Mouse (Mus musculus): Measurements from ENCODE around the gene Spib. TPM values are rescaled to one million over a fixed set of nuclear protein-coding genes. Genes with fewer than 3 reads are reported as not detected.

Spib gene
- total RNA-seq, 2 experiments from 2014 or later: 0.20 TPM; not detected in 1

- no peak for TF ChIP-seq CTCF (IDR thresholded peaks at IDR 0.05)
- Histone ChIP-seq H3K4me3 (no peak overlapping the region), H3K27ac (no peak overlapping the region)
- no peak for DNase-seq (ENCODE audit: extremely low spot score in 1 of 2, low spot score in 2 of 2)
- intact Hi-C loops (cut with DNase I): no loop called here
These were observed 2.4 kb upstream of the Spib start for GRCm38 (mm10) chr7:44534242-44534641.

DNA sequence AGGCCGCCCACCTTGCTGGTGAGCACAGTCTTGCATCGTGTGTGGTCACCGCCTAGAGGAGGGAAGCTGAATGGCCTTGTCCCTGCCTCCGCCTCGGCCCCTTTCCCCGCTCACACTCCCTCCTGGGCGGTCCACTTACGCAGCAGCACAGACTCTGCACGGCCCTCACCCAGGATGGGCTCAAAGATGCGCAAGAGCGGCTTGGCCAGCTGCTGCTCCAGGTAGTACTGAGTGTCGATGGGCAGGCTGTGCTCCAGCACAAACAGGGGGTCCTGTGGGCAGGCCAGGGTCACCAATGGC is 1.8 kb upstream of the Spib start:
- DNase-seq (ENCODE audit: extremely low spot score in 1 of 2, low spot score in 2 of 2): no peak
- intact Hi-C loops (cut with DNase I): no loop called here
- no peak for TF ChIP-seq CTCF (IDR thresholded peaks at IDR 0.05)

DNA sequence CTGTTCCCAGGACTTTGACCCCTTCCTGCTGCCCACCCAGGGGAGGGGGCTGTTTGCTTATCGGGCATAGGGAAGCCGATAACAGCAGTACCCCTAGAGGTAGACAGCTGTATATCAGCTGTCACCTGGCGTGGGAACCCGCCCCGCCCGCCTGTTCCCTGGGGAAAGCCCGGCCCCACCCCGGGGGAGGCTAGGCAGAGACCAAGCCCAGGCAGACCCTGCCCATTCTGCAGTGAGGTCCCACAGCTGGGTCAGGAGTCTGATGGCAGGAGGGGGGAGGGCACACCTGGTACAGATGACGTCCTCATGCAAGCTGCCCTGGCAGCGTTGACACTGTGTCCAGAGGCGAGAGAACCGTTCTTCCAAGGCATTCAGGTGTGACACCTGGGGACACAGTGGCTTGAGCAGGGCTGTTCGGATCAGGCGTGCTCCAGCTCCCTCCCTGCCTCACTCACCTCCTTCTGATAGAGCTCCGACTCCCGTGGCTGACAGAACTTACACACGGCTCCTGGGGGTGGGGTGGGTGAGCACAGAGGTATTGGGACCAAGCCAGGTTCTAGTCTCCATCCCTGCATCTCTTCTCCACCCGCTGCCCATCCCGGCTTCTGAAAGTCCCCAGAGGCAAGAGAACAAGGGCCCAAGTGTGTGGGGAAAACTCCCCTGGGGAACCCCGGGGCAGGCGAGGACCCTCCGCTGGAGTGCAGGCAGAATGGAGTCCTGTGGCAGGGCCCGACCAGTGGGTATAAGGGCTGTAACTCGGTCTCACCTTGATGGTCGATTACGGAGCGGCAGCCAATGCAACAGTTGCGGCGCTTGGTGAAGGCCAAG is 1.3 kb upstream of the Spib start:
- intact Hi-C loops (cut with DNase I): no loop called here
- no peak for DNase-seq (ENCODE audit: extremely low spot score in 1 of 2, low spot score in 2 of 2)
- Histone ChIP-seq H3K27ac (no peak overlapping the region), H3K4me3 (no peak overlapping the region)
- TF ChIP-seq CTCF (IDR thresholded peaks at IDR 0.05): no peak

More for the DNA sequence above, 1.8 kb upstream of the Spib start:
- no peak overlapping the region for H3K4me3 ChIP-seq
- no peak overlapping the region for H3K27ac ChIP-seq

DNA sequence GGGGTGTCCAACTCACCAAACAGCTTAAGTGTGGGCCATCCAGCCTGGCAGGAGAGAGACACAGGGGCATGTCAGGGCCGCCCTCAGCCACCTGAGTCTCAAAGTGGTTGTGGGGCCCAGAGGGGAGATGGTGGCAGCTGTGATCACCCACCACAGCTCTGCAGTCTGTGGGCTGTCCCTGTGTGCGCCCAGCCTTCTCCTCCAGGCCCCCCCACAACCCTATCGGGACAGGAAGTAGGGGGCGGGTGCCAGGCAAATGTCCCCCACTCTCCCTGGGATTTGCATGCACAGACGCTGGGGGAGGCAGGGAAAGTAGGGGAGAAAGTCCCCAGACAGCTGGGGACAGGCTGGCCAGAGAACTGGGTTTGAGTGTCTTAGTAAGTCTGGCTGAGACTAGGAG is 664 bp downstream of the Spib start:
- no peak overlapping the region for H3K4me3 ChIP-seq
- DNase-seq (ENCODE audit: extremely low spot score in 1 of 2, low spot score in 2 of 2): no peak
- intact Hi-C loops (cut with DNase I): no loop called here
- TF ChIP-seq CTCF (IDR thresholded peaks at IDR 0.05): no peak
- H3K27ac ChIP-seq: no peak overlapping the region

- TF ChIP-seq CTCF (IDR thresholded peaks at IDR 0.05): no peak
- no peak overlapping the region for H3K27ac ChIP-seq
- DNase-seq (ENCODE audit: extremely low spot score in 1 of 2, low spot score in 2 of 2): no peak
- intact Hi-C loops (cut with DNase I): no loop called here
- H3K4me3 ChIP-seq: no peak overlapping the region
These were observed 1.4 kb downstream of the Spib start for GRCm38 (mm10) chr7:44530507-44530906.

GRCm38 (mm10) chr7:44529518-44529917 is 2.4 kb downstream of the Spib start:
- intact Hi-C loops (cut with DNase I): no loop called here

GRCm38 (mm10) chr7:44527483-44528398 is 4.1 kb downstream of the Spib start:
- DNase-seq (ENCODE audit: extremely low spot score in 1 of 2, low spot score in 2 of 2): peak; percentile 76
- TF ChIP-seq CTCF (IDR thresholded peaks at IDR 0.05): peak; percentile 85
- peak overlapping the region; percentile 47 for H3K4me3 ChIP-seq
- H3K27ac ChIP-seq: peak overlapping the region; percentile 93
- intact Hi-C loops (cut with DNase I): loop anchor here (2.0 kb wide), 1 partner anchor 21 kb away; the partner anchor contains the start of gene Pold1

More at GRCm38 (mm10) chr7:44529518-44529917, 2.4 kb downstream of the Spib start:
- Histone ChIP-seq H3K27ac (no peak overlapping the region), H3K4me3 (no peak overlapping the region)
- TF ChIP-seq CTCF (IDR thresholded peaks at IDR 0.05): no peak
- DNase-seq (ENCODE audit: extremely low spot score in 1 of 2, low spot score in 2 of 2): no peak

DNA sequence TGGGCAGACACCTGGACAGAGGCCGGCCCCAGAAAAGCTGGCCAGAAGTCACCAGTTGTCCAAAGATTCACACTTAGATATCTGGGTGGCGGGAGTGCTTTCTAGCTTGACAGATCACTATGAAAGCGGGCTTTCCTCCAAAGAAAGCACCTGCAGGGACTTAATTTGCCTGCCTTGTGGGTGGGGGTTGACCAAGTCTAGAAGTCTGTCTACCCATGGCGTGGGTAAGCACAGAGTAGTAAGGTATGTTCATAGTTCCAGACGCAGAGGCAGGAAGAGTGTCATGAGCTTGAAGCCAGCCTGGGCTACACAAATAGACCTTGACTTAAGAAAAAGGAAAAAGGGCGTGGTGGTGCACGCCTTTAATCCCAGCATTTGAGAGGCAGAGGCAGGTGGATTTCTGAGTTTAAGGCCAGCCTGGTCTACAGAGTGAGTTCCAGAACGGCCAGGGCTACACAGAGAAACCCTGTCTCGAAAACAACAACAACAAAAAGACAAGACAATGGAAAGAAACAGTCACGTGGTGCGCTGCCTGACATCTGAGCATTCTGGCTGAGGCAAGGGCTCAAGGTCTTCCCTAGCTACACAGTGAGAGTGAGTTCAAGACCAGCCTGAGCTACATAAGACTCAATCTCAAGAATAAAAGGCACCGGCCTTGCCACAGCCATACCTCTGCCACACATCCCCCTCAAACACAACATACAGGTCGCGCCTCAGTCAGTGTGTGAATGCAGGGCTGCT is 5.3 kb downstream of the Spib start:
- no peak overlapping the region for H3K27ac ChIP-seq
- H3K4me3 ChIP-seq: no peak overlapping the region
- intact Hi-C loops (cut with DNase I): loop anchor here (2.0 kb wide), 1 partner anchor 22 kb away; the partner anchor contains the start of gene Pold1
- DNase-seq (ENCODE audit: extremely low spot score in 1 of 2, low spot score in 2 of 2): no peak
- TF ChIP-seq CTCF (IDR thresholded peaks at IDR 0.05): no peak

DNA sequence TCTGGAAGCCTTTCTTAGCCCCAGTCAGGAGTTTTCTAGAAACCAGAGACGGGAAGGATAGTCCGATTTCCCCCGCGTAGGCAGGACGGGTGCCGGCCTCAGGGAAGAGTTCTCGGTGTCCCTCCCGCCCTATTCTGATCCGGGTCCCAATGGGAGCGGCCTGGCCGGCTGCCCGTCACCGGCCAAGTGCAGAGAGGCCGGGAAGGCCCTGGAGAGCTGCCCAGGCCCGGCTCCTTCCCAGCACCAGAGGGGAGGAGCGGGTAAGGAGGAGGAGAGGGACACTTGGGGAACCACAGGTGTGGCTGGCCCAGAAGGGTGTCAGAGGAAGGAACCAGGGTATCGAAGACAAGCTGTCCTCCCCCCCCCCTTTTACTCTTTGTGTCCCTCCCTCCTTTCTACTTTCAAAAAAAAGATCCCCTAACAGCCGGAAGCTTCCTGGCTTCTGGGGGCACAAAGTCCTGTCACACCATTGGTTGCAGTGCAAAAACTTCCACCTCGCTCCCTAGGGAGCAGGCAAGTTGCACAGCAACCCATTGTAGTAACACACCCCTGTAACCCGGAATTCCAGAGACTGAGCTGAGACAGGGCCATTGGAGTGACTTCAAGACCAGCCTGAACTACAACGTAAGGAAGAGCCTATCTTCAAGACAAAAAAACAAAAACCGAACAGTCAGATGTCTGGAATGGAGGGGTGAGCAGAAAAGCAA is 6.6 kb downstream of the Spib start:
- TF ChIP-seq CTCF (IDR thresholded peaks at IDR 0.05): no peak
- H3K4me3 ChIP-seq: no peak overlapping the region
- H3K27ac ChIP-seq: no peak overlapping the region; the same call in 1 of the 2 replicates
- intact Hi-C loops (cut with DNase I): no loop called here
- peak; percentile 48 to 49 for DNase-seq (ENCODE audit: extremely low spot score in 1 of 2, low spot score in 2 of 2)

DNA sequence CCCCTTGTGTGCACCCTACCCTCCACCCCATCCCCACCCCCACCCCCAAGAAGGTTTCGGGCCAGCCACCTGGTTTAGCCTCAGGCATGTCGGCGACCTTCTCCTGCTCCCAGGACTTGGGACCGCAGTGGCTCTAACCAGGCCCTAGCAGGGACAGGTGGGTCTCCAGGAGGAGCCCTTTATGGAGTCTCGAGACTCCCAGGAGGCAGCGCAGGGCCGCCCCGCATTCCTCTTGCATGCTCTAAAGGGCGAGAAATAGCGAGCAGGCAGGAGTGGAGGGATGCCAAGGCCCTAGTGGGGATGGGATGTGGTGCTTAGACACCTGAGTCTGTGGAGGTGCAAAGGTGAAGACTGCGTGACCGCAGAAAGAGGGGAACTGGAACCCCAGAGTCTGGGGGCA is 7.4 kb downstream of the Spib start, which contains the start of gene Mybpc2:
TSS of gene Mybpc2 (minus strand) at position 155 of the 400 bp plus-strand sequence.
- no peak for DNase-seq (ENCODE audit: extremely low spot score in 1 of 2, low spot score in 2 of 2)
- intact Hi-C loops (cut with DNase I): loop anchor here (5.0 kb wide), 1 partner anchor 123 kb away; no protein-coding TSS in a partner anchor
- Histone ChIP-seq H3K4me3 (no peak within 1 kb of the TSS), H3K27ac (no peak within 1 kb of the TSS; the same call in 1 of the 2 replicates)
- TF ChIP-seq CTCF (IDR thresholded peaks at IDR 0.05): no peak

DNA sequence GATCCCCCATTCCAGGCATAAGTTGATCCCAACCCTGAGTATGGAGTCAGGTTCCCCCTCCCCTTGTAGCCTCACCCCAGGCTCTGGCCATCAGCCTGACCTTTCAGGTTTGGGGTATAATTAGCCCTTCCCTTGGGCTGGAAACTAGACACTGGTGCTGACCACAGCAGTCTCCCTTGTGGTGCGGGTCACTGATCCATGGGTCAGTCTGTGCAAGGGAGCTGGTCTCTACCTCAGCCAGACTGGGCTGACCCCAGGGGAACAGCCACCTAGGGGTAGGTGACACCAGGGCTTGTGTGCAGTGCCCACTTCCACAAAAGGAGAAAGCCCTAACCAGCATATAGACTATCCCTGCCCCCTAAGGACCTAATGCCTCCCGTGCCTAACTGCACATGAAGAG is 8.8 kb downstream of the Spib start:
- intact Hi-C loops (cut with DNase I): loop anchor here (5.0 kb wide), 1 partner anchor 124 kb away; no protein-coding TSS in a partner anchor
- no peak for TF ChIP-seq CTCF (IDR thresholded peaks at IDR 0.05)
- Histone ChIP-seq H3K4me3 (no peak overlapping the region), H3K27ac (no peak overlapping the region)
- no peak for DNase-seq (ENCODE audit: extremely low spot score in 1 of 2, low spot score in 2 of 2)
